Mouse (Mus musculus) lung, embryonic 16.5 days (tissue): ENCODE measurements at regions not wholly inside any gene's neighbourhood (a gene's known extent, or its start where the extent isn't known, plus 50 kb on each side); places are given as distances from the start of the nearest gene placed in this dataset.
"Not testable (repeated sequence)": the region's sequence is repeated elsewhere in the genome, so short reads cannot be mapped to it uniquely, and the experiment has no call there.

Source experiments
- ATAC-seq: fragments of 200-750 bp; cut with Nextera tagmentation; 2 replicates; pipeline ENCODE4 v1.8.0; 2017; ENCODE audit warnings: low read depth, mild to moderate bottlenecking, moderate library complexity
- H3K27ac ChIP-seq: fragments of 300-500 bp; sonication (generic); 2 replicates; pipeline ENCODE4 v1.5.1; 2014; ENCODE audit warnings: mild to moderate bottlenecking, control low read depth, low read length
- H3K27me3 ChIP-seq: fragments of 300-500 bp; sonication (generic); 2 replicates; pipeline ENCODE4 v1.6.1; 2014; ENCODE audit warnings: low read depth, low read length, mixed read lengths; ENCODE audit not compliant: control insufficient read depth, insufficient read depth
- H3K36me3 ChIP-seq: fragments of 300-500 bp; sonication (generic); 2 replicates; pipeline ENCODE4 v1.6.1; 2014; ENCODE audit warnings: low read length; ENCODE audit not compliant: control insufficient read depth, insufficient read depth
- H3K4me1 ChIP-seq: fragments of 300-500 bp; sonication (generic); replicated peaks from 2 replicates; pipeline ENCODE4 v1.6.1; 2014; ENCODE audit warnings: low read length, mixed read lengths; ENCODE audit not compliant: control insufficient read depth, insufficient read depth
- H3K4me2 ChIP-seq: fragments of 300-500 bp; sonication (generic); 2 replicates; pipeline ENCODE4 v1.6.1; 2014; ENCODE audit warnings: low read depth, low read length, control low read depth
- H3K4me3 ChIP-seq: fragments of 300-500 bp; sonication (generic); 2 replicates; pipeline ENCODE4 v1.5.1; 2014; ENCODE audit warnings: mild to moderate bottlenecking, low read length, control low read depth
- H3K9ac ChIP-seq: fragments of 300-500 bp; sonication (generic); 2 replicates; pipeline ENCODE4 v1.6.1; 2014; ENCODE audit warnings: low read length, control low read depth
- H3K9me3 ChIP-seq: fragments of 300-500 bp; sonication (generic); 2 replicates; pipeline ENCODE4 v1.6.1; 2016; ENCODE audit warnings: low read length; ENCODE audit not compliant: control insufficient read depth
- WGBS: fragments of 180-500 bp; shearing (Covaris S2); extraction: QIAGEN DNeasy Blood & Tissue Kit; methylation state at CpG from one replicate; pipeline ENCODE4 v1.1.7; 2014; 5-methylcytosine and 5-hydroxymethylcytosine counted together

DNA sequence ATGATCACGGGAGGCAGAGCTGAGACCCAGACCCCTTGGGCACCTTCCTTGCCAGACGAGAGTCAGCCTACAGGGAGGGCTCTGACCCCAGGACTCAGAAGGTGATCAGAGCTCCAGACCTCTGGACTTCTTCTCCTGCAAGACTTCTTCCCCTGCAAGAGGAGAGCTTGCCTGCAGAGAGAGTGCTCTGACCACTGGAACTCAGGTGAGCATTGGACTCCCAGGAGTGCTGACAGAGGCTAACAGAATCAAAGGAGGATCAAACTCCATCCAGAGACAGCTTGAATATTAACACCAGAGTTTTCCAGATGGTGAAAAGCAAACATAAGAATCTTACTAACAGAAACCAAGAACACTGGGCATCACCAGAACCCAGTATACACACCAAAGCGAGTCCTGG is 241.2 kb upstream of the Tac1 start:
- H3K4me3 ChIP-seq = no peak overlapping the region
- no peaks in the 10 kb centered on the region for H3K9me3 ChIP-seq
- no peak overlapping the region for H3K9ac ChIP-seq
- no peaks in the 10 kb centered on the region for H3K27me3 ChIP-seq
- no peaks in the 10 kb centered on the region for H3K36me3 ChIP-seq
- ATAC-seq = no peak
- H3K27ac ChIP-seq = no peak overlapping the region
- no peak overlapping the region for H3K4me2 ChIP-seq
- 75% methylated on average over 3 of the region's 3 CpGs for WGBS
- no peaks in the 10 kb centered on the region for H3K4me1 ChIP-seq

DNA sequence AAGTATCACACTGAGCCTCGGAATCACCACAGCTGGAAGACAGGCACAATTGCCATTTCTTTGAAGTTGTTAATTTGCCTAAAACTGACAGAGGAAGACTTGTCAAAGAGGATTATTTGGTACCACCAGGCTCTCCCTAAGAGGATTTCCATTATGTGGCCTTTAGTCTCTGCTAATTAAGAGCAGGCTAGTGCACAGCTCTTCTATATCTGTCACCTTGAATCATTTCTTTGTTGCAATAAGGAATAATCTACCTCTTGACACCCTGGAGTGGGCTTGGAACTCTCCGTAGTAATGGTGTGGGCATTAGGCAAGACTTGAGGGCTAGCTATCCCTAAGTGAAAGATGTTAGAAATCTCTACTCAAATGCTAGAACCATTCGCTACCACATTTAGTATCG is 227.7 kb upstream of the Tac1 start:
- no peaks in the 10 kb centered on the region for H3K4me1 ChIP-seq
- H3K9ac ChIP-seq = no peak overlapping the region
- H3K4me3 ChIP-seq = no peak overlapping the region
- 65% methylated on average over 4 of the region's 4 CpGs for WGBS
- H3K27ac ChIP-seq = no peak overlapping the region
- H3K36me3 ChIP-seq = no peaks in the 10 kb centered on the region
- no peak for ATAC-seq
- no peak overlapping the region for H3K4me2 ChIP-seq
- no peaks in the 10 kb centered on the region for H3K9me3 ChIP-seq
- H3K27me3 ChIP-seq = no peaks in the 10 kb centered on the region

DNA sequence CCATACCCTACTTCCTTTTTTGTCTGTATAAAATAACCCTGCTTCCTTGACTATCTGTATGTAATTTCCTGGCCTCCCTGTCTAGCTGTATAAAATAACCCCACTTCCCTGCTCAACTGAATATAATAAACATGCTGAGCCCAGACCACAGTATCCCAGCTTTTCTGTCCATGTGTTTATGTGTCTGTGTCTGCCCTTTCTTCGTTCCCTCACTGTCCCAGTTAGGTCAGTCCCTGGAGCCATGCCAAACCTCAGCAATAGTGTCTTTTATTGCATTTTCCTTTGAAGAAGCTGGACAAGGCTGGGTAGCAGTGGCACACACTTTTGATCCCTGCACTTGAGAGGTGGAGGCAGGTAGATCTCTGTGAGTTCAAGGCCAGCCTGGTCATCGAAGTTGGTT is 198.0 kb upstream of the Tac1 start:
- no peaks in the 10 kb centered on the region for H3K27me3 ChIP-seq
- peak; percentile 59; the same call in 1 of the 2 replicates for ATAC-seq
- H3K4me3 ChIP-seq = no peak overlapping the region
- H3K9ac ChIP-seq = no peak overlapping the region
- H3K36me3 ChIP-seq = no peaks in the 10 kb centered on the region
- no peaks in the 10 kb centered on the region for H3K9me3 ChIP-seq
- no peak overlapping the region for H3K4me2 ChIP-seq
- H3K27ac ChIP-seq = no peak overlapping the region
- WGBS = 33% methylated on average over 2 of the region's 2 CpGs
- H3K4me1 ChIP-seq = no peaks in the 10 kb centered on the region

DNA sequence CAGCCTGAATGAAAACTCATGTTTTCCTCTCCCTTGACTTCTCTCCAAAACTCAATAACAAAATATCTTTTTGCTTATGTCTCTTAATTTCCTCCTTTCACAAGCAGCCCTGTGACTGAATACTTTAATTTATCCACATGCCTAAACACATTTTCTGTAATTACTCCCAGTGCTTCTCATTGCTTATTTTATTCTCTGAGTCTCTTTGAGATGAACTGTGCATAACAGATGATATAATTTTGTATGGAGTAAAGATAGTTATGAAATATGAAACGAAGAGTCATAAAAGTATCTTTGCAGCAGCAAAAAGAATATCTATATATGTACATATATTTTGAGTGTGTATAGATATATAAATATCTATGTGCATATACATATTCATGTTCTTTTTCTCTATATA is 187.5 kb upstream of the Tac1 start:
- Histone ChIP-seq H3K4me3 (no peak overlapping the region), H3K27me3 (no peaks in the 10 kb centered on the region), H3K4me2 (no peak overlapping the region), H3K27ac (no peak overlapping the region), H3K9me3 (no peaks in the 10 kb centered on the region), H3K36me3 (no peaks in the 10 kb centered on the region), H3K4me1 (no peaks in the 10 kb centered on the region), H3K9ac (no peak overlapping the region)
- 62% methylated on average over 1 of the region's 1 CpGs for WGBS
- ATAC-seq = no peak

DNA sequence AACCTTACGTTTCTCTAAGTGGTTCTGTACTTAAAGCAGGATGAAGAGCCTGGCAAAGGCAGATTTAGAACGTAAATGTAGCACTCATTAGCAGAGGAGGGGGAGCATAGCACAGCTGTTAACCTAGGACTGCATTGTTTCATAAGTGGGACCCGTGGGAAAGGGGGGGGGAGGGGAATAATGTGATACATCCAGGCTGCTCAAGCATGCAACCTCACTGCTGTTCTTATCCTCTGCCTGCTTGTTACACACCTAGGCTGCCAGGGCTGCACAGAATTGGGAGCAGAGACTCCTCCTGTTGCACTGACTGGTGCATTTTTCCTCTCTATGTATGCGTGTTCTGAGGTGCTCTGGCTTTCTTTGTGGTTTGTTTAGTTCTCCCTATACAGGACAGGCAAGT is 180.1 kb upstream of the Tac1 start:
- Histone ChIP-seq H3K9me3 (no peaks in the 10 kb centered on the region), H3K27ac (no peak overlapping the region), H3K4me3 (no peak overlapping the region), H3K9ac (no peak overlapping the region), H3K4me2 (no peak overlapping the region), H3K36me3 (no peaks in the 10 kb centered on the region), H3K4me1 (no peaks in the 10 kb centered on the region), H3K27me3 (no peaks in the 10 kb centered on the region)
- 42% methylated on average over 4 of the region's 4 CpGs for WGBS
- no peak for ATAC-seq

DNA sequence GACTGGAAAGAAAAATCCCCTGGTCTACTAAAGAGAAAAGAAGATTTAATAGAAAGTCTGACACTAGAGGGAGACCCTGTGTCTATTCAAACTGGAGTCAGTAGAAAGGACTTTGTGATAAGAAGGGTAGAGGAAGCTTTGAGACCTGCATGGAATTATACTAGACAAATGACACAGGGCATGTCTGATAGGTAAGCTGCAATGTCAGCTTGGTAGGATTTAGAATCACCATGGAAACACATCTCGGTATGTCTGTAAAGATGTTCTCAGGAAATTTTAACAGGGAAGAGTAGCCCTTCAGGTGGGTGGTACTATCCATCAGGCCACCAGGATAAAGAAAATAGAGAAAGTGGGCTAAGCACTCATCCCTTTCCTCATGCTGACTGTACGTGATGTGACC is 178.8 kb upstream of the Tac1 start:
- Histone ChIP-seq H3K27ac (no peak overlapping the region), H3K4me2 (no peak overlapping the region), H3K27me3 (no peaks in the 10 kb centered on the region), H3K4me3 (no peak overlapping the region), H3K9me3 (no peaks in the 10 kb centered on the region), H3K4me1 (no peaks in the 10 kb centered on the region), H3K9ac (no peak overlapping the region), H3K36me3 (no peaks in the 10 kb centered on the region)
- WGBS = 68% methylated on average over 2 of the region's 2 CpGs
- no peak for ATAC-seq

DNA sequence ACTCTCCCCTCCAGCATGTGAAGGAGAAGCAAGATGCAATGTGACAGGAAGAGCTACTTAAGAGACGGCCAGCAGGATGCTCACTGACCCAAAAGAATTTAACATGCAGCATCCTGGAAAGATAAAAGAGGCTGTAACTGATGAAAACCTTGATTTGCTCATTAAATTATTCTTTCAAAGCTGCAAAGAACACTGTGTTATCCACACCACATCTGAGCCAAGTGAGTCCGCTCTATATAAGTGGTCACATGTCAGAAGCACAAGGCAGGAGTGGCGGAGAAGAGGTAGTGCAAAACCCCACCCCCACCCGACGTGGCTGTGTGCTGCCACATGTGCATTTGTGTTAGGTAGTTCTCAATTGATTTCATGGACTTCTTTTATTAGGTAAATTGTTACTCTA is 176.0 kb upstream of the Tac1 start:
- Histone ChIP-seq H3K9me3 (no peaks in the 10 kb centered on the region), H3K4me2 (no peak overlapping the region), H3K36me3 (no peaks in the 10 kb centered on the region), H3K4me1 (no peaks in the 10 kb centered on the region), H3K9ac (no peak overlapping the region), H3K4me3 (no peak overlapping the region), H3K27ac (no peak overlapping the region), H3K27me3 (no peaks in the 10 kb centered on the region)
- 48% methylated on average over 5 of the region's 5 CpGs for WGBS
- ATAC-seq = no peak

DNA sequence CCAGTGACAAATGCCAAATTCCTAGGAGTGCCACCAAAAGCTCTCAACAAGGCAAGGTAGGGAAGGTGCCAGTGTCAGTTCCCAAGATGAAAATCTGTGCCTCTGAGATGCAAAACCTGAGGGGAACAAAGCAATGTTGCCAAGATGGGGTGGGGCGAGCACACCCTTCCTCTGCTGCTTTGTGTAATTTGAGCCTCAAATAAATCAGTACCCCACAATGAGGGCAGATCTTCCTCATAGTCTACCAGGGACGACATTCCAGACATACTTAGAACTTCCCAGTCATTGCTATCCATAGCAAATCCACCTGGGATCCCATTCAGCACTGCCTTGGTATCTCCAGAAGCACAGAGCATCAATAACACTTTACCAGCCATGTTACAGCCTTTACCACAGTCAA is 129.9 kb upstream of the Tac1 start:
- no peak for ATAC-seq
- H3K4me2 ChIP-seq = no peak overlapping the region
- 29% methylated on average over 2 of the region's 2 CpGs for WGBS
- H3K4me3 ChIP-seq = no peak overlapping the region
- H3K4me1 ChIP-seq = no peaks in the 10 kb centered on the region
- no peak overlapping the region for H3K9ac ChIP-seq
- no peaks in the 10 kb centered on the region for H3K27me3 ChIP-seq
- H3K36me3 ChIP-seq = no peaks in the 10 kb centered on the region
- no peak overlapping the region for H3K27ac ChIP-seq
- H3K9me3 ChIP-seq = no peaks in the 10 kb centered on the region

DNA sequence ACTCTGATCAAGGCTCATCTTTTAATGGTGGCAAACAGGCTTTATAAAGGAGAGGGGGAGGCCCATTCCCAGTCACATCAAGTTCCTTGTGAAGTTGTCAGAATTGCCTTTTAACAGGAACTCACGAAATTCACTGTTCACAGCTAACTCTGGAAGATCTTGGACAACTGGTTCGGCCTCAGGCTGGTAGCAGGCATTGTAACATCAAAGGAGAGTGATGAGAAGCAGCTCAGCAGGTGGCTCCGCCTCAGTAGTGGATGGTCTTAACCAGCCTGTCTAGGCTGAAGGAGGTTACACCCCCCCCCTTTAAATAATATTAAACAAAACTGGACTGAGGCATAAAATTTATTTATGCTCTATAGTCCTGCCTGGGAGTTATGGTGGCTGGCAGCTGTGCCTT is 113.0 kb upstream of the Tac1 start:
- 52% methylated on average over 3 of the region's 3 CpGs for WGBS
- no peak overlapping the region for H3K9ac ChIP-seq
- no peak for ATAC-seq

DNA sequence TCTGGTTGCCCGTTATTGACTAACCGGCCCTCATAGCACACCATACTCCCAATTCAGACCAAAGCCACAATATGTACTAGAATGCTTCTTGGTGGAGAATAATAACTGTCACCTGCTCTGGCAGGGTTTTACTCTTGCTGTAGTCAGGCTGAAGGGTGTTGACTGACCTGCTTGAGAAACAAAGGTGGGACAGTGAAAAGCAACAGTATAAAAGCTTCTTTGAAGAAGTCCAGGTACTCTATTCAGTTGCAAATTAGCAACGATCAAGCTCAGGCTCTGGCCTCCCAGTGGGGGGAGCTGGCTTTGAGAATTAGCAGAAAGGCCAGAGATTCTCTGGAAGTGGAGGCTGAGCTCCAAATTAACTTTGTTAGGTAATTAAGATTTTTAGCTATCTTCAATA is 112.4 kb upstream of the Tac1 start:
- not testable (repeated sequence) for H3K4me1 ChIP-seq, H3K9ac ChIP-seq, H3K27me3 ChIP-seq, H3K9me3 ChIP-seq, H3K36me3 ChIP-seq, ATAC-seq, H3K4me2 ChIP-seq, H3K4me3 ChIP-seq, H3K27ac ChIP-seq
- 78% methylated on average over 3 of the region's 3 CpGs for WGBS

More for the DNA sequence above, 113.0 kb upstream of the Tac1 start:
- no peaks in the 10 kb centered on the region for H3K9me3 ChIP-seq
- H3K27ac ChIP-seq = no peak overlapping the region
- no peak overlapping the region for H3K4me2 ChIP-seq
- H3K36me3 ChIP-seq = no peaks in the 10 kb centered on the region
- no peaks in the 10 kb centered on the region for H3K4me1 ChIP-seq
- no peaks in the 10 kb centered on the region for H3K27me3 ChIP-seq
- H3K4me3 ChIP-seq = no peak overlapping the region
